22 mouse cellular contexts compared by ENCODE assay signal in genomic region chr4:76218065-76218464, GRCm38 (mm10).
DNase-seq lines count a peak whose midpoint lies in the region; ATAC-seq lines count a peak whose summit lies in the region.
"Had no signal": no experiment of that assay in that cellular context is flagged by ENCODE, and none has a peak within 500 bp of the region (broad histone marks: within the 10 kb centered on the region; RNA-seq: fewer than 3 reads in every experiment).

No protein-coding gene starts in this region.

- H3K36me3 ChIP-seq in embryonic facial prominence, embryonic 14.5 days (ENCODE audit: control insufficient read depth, insufficient read depth, low read length): no peaks in the 10 kb centered on the region
- no peaks in the 10 kb centered on the region for H3K36me3 ChIP-seq in embryonic facial prominence, embryonic 10.5 days (replicated peaks)
- H3K36me3 ChIP-seq in midbrain, embryonic 13.5 days: no peaks in the 10 kb centered on the region
- H3K36me3 ChIP-seq in midbrain, embryonic 14.5 days (ENCODE audit: control insufficient read depth, insufficient read depth, low read length): no peaks in the 10 kb centered on the region
- H3K36me3 ChIP-seq: embryonic facial prominence, embryonic 13.5 days; intestine, embryonic 15.5 days had no signal

- no peaks in the 10 kb centered on the region for H3K27me3 ChIP-seq in embryonic facial prominence, embryonic 14.5 days (replicated peaks; ENCODE audit: control insufficient read depth, insufficient read depth, low read length)
- no peaks in the 10 kb centered on the region for H3K27me3 ChIP-seq in embryonic facial prominence, embryonic 10.5 days (replicated peaks; ENCODE audit: low read depth, poor library complexity, severe bottlenecking)
- H3K27me3 ChIP-seq in midbrain, embryonic 13.5 days: no peaks in the 10 kb centered on the region
- H3K27me3 ChIP-seq in midbrain, embryonic 14.5 days (ENCODE audit: control insufficient read depth, insufficient read depth, low read length): no peaks in the 10 kb centered on the region
- H3K27me3 ChIP-seq: embryonic facial prominence, embryonic 13.5 days; intestine, embryonic 15.5 days had no signal

- no peak overlapping the region for H3K9ac ChIP-seq in embryonic facial prominence, embryonic 14.5 days (ENCODE audit: low read depth, low read length)
- H3K9ac ChIP-seq in midbrain, embryonic 13.5 days (replicated peaks): no peak overlapping the region
- H3K9ac ChIP-seq in midbrain, embryonic 14.5 days (replicated peaks; ENCODE audit: low read length): no peak overlapping the region
- H3K9ac ChIP-seq: embryonic facial prominence, embryonic 13.5 days; forebrain, postnatal 0 days; hindbrain, embryonic 14.5 days; intestine, embryonic 15.5 days had no signal

- peak; percentile 82; the same call in 1 of the 2 replicates for ATAC-seq in embryonic facial prominence, embryonic 14.5 days (ENCODE audit: low read depth)
- ATAC-seq in midbrain, embryonic 13.5 days: 0 out of 2 replicates have a peak, but pooled peaks have one; percentile 37
- ATAC-seq in midbrain, embryonic 14.5 days (ENCODE audit: low FRiP score, low TSS enrichment): no peak
- ATAC-seq: activated CD4-positive, CD25-positive, alpha-beta regulatory T cell, adult 4 months; forebrain, embryonic 14.5 days; forebrain, postnatal 0 days; intestine, embryonic 15.5 days had no signal

- H3K4me1 ChIP-seq in embryonic facial prominence, embryonic 14.5 days (ENCODE audit: control insufficient read depth, insufficient read depth, low read length): no peaks in the 10 kb centered on the region
- H3K4me1 ChIP-seq in embryonic facial prominence, embryonic 10.5 days: 0 out of 2 replicates have a peak, but pooled peaks cover 1% of the 10 kb centered on the region
- 0 out of 2 replicates have a peak, but pooled peaks cover 2% of the 10 kb centered on the region for H3K4me1 ChIP-seq in midbrain, embryonic 13.5 days (replicated peaks)
- H3K4me1 ChIP-seq in midbrain, embryonic 14.5 days (ENCODE audit: control insufficient read depth, insufficient read depth, low read length): no peaks in the 10 kb centered on the region
- H3K4me1 ChIP-seq: embryonic facial prominence, embryonic 13.5 days; intestine, embryonic 15.5 days had no signal

- H3K27ac ChIP-seq in embryonic facial prominence, embryonic 14.5 days (replicated peaks; ENCODE audit: low read depth, low read length): no peak overlapping the region
- H3K27ac ChIP-seq in embryonic facial prominence, embryonic 10.5 days (replicated peaks): no peak overlapping the region
- no peak overlapping the region for H3K27ac ChIP-seq in midbrain, embryonic 13.5 days
- H3K27ac ChIP-seq in midbrain, embryonic 14.5 days (replicated peaks; ENCODE audit: low read depth, low read length): no peak overlapping the region
- H3K27ac ChIP-seq: embryonic facial prominence, embryonic 13.5 days; gastrocnemius, adult 2 months; hindbrain, embryonic 14.5 days; intestine, embryonic 15.5 days had no signal

- DNase-seq in embryonic facial prominence, embryonic 14.5 days (ENCODE audit: low spot score): peak; percentile 30
- DNase-seq in embryonic facial prominence, embryonic 10.5 days (ENCODE audit: low spot score): no peak
- DNase-seq in midbrain, embryonic 14.5 days: no peak
- peak; percentile 60 for DNase-seq in retina, postnatal 1 day
- no peak for DNase-seq in retina, embryonic 14.5 days (ENCODE audit: low spot score)
- DNase-seq: adrenal gland, adult 8-10 months; adrenal gland, postnatal 36 days; cerebellum, adult 11 months; cerebellum, adult 2 months; cerebellum, adult 9-11 months; cerebellum, postnatal 25 days; forebrain, postnatal 0 days; gastrocnemius, adult 2 months; gastrocnemius, postnatal 14 days; heart, adult 11 months had no signal

- WGBS in embryonic facial prominence, embryonic 14.5 days: 77% methylated on average over 1 of the region's 1 CpGs
- 88% methylated on average over 1 of the region's 1 CpGs for WGBS in embryonic facial prominence, embryonic 10.5 days
- WGBS in midbrain, embryonic 13.5 days: 72% methylated on average over 1 of the region's 1 CpGs
- WGBS in midbrain, embryonic 14.5 days: 60% methylated on average over 1 of the region's 1 CpGs

- H3K9me3 ChIP-seq in embryonic facial prominence, embryonic 14.5 days (ENCODE audit: control insufficient read depth, low read length): no peaks in the 10 kb centered on the region
- H3K9me3 ChIP-seq in embryonic facial prominence, embryonic 10.5 days: no peaks in the 10 kb centered on the region
- no peaks in the 10 kb centered on the region for H3K9me3 ChIP-seq in midbrain, embryonic 13.5 days
- no peaks in the 10 kb centered on the region for H3K9me3 ChIP-seq in midbrain, embryonic 14.5 days (ENCODE audit: control insufficient read depth, low read length)
- H3K9me3 ChIP-seq: embryonic facial prominence, embryonic 13.5 days; intestine, embryonic 15.5 days had no signal

- H3K4me3 ChIP-seq in embryonic facial prominence, embryonic 14.5 days (ENCODE audit: low read depth, low read length): no peak overlapping the region
- no peak overlapping the region for H3K4me3 ChIP-seq in embryonic facial prominence, embryonic 10.5 days
- no peak overlapping the region for H3K4me3 ChIP-seq in midbrain, embryonic 13.5 days (replicated peaks)
- H3K4me3 ChIP-seq in midbrain, embryonic 14.5 days (replicated peaks; ENCODE audit: low read depth, low read length): no peak overlapping the region
- H3K4me3 ChIP-seq: embryonic facial prominence, embryonic 13.5 days; gastrocnemius, adult 2 months; intestine, embryonic 15.5 days had no signal

- no peak overlapping the region for H3K4me2 ChIP-seq in embryonic facial prominence, embryonic 14.5 days (ENCODE audit: low read depth, low read length)
- no peak overlapping the region for H3K4me2 ChIP-seq in midbrain, embryonic 13.5 days (replicated peaks)
- H3K4me2 ChIP-seq in midbrain, embryonic 14.5 days (ENCODE audit: low read length): no peak overlapping the region
- H3K4me2 ChIP-seq: embryonic facial prominence, embryonic 13.5 days; heart, embryonic 11.5 days; hindbrain, embryonic 14.5 days; intestine, embryonic 15.5 days had no signal

Comparison
In these comparisons a context has a peak if more than half of its experiments do, and no peak if none do; other contexts are left out.
1. DNase-seq: peak in embryonic facial prominence, embryonic 14.5 days (single experiment) and retina, postnatal 1 day (single experiment); none in embryonic facial prominence, embryonic 10.5 days (single experiment), midbrain, embryonic 14.5 days (single experiment) and retina, embryonic 14.5 days (single experiment).